Mouse (Mus musculus) cortical plate, adult 2 months (tissue): ENCODE measurements around the gene Fgfr2.

Source experiments
- CTCF ChIP-seq: fragments of 200-500 bp; IDR thresholded peaks from 2 replicates; pipeline ENCODE4 v1.5.1; 2011; ENCODE audit warnings: mild to moderate bottlenecking, control low read depth, low read length; ENCODE audit not compliant: insufficient read depth; ENCODE audit errors: extremely low read depth
- POLR2A ChIP-seq: fragments of 200-500 bp; IDR thresholded peaks from 2 replicates; pipeline ENCODE4 v1.6.1; 2011; ENCODE audit warnings: mild to moderate bottlenecking, low read length, control low read depth; ENCODE audit not compliant: insufficient read depth; ENCODE audit errors: extremely low read depth

DNA sequence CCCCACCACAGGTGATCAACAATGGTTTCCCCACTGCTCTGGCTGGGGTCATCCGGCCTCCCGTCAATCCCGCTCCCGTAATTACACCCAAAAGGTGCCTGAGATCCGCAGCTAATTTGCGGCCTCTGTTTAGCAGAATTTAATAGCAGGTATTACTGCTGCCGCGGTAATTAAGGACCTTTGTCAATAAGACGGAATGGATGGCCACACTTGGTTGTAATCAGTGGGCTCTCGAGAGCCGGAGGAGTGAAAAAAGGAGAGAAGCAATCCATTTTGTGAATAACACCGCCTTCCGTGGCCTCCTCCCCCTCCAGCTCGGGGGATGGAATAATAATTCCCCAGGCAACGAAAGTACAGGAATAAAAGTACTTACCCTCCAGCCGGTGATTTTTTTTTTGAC, 1479.1 kb downstream of the Fgfr2 start:
- TF ChIP-seq CTCF, result no peak
- no peak for TF ChIP-seq POLR2A
